Mouse (Mus musculus) midbrain, embryonic 16.5 days (tissue): ENCODE data around the gene Hacd2. TPM values are rescaled to one million over a fixed set of nuclear protein-coding genes. Genes with fewer than 3 reads are reported as not detected.

Experiments
- ATAC-seq: fragments of 200-750 bp; cut with Nextera tagmentation; 2 replicates; pipeline ENCODE4 v1.8.0; 2017; ENCODE audit warnings: moderate TSS enrichment
- H3K27ac ChIP-seq: fragments of 300-500 bp; sonication (generic); 2 replicates; pipeline ENCODE4 v1.5.1; 2014; ENCODE audit warnings: mild to moderate bottlenecking, low read length, mixed read lengths
- H3K27me3 ChIP-seq: fragments of 300-500 bp; sonication (generic); 2 replicates; pipeline ENCODE4 v1.6.1; 2014; ENCODE audit warnings: low read depth, low read length, mixed read lengths; ENCODE audit not compliant: control insufficient read depth, insufficient read depth
- H3K36me3 ChIP-seq: fragments of 300-500 bp; sonication (generic); 2 replicates; pipeline ENCODE4 v1.6.1; 2014; ENCODE audit warnings: mild to moderate bottlenecking, low read length, moderate library complexity, mixed read lengths; ENCODE audit not compliant: control insufficient read depth, insufficient read depth
- H3K4me1 ChIP-seq: fragments of 300-500 bp; sonication (generic); 2 replicates; pipeline ENCODE4 v1.6.1; 2014; ENCODE audit warnings: mild to moderate bottlenecking, low read length, mixed read lengths; ENCODE audit not compliant: control insufficient read depth, insufficient read depth
- H3K4me2 ChIP-seq: fragments of 300-500 bp; sonication (generic); 2 replicates; pipeline ENCODE4 v1.6.1; 2014; ENCODE audit warnings: mild to moderate bottlenecking, low read length, mixed read lengths
- H3K4me3 ChIP-seq: fragments of 300-500 bp; sonication (generic); 2 replicates; pipeline ENCODE4 v1.5.1; 2014; ENCODE audit warnings: low read depth, mild to moderate bottlenecking, low read length, moderate library complexity, mixed read lengths
- H3K9ac ChIP-seq: fragments of 300-500 bp; sonication (generic); 2 replicates; pipeline ENCODE4 v1.6.1; 2014; ENCODE audit warnings: low read depth, low read length, mixed read lengths
- H3K9me3 ChIP-seq: fragments of 300-500 bp; sonication (generic); replicated peaks from 2 replicates; pipeline ENCODE4 v1.6.1; 2014; ENCODE audit warnings: mild to moderate bottlenecking, low read length, mixed read lengths; ENCODE audit not compliant: control insufficient read depth, poor library complexity, severe bottlenecking
- WGBS: fragments of 180-500 bp; shearing (Covaris S2); extraction: QIAGEN DNeasy Blood & Tissue Kit; methylation state at CpG from one replicate; pipeline ENCODE4 v1.1.7; 2014; 5-methylcytosine and 5-hydroxymethylcytosine counted together
- polyA plus RNA-seq: library from polyadenylated mRNA; unstranded; fragments of >200 nt; fragmentation: Nextera tagmentation; extraction: Ambion mirVana; gene quantifications from 2 replicates; pipeline ENCODE4 v1.2.1, GENCODE M21; 2015

Hacd2 gene
- polyA plus RNA-seq, 1 experiment from 2014 or later: 44.0 TPM

DNA sequence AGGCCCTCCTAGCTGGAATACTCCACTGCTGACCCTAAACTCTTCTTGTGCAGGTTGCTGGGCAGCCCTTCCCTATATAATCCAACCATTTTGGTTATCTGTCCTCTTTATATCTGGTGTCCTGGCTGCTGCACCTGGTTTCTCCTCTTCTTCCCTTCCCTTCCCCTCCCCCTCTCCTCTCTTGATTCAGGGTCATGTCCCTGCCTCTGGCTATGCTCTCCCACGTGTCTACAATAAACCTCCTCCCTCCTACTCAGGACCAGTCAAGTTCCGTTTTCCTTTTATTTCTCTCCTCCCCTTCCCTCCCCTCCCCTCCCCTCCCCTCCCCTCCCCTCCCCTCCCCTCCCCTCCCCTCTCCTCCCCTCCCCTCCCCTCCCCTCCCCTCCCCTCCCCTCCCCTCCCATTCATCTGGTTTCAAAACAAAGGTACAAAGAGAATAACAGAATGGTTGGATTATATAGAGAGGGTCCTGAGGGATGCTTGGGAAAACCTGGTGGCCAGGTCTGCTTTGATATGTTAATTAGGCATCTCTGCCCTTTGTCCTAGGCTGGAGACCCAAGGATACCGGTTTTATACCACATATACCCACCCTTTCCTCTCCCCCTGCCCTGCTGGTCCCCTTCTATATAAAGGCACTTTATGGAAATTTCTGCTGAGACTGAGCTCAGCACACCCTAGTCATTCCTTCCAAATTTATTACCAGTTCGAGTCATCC is 16.3 kb downstream of the Hacd2 start:
- Histone ChIP-seq H3K4me3 (no peak overlapping the region), H3K36me3 (peaks cover 12% of the 10 kb centered on the region; the same call in 1 of the 2 replicates), H3K4me2 (no peak overlapping the region), H3K9me3 (no peaks in the 10 kb centered on the region), H3K4me1 (0 out of 2 replicates have a peak, but pooled peaks cover 2% of the 10 kb centered on the region), H3K9ac (no peak overlapping the region), H3K27ac (no peak overlapping the region), H3K27me3 (no peaks in the 10 kb centered on the region)
- WGBS: 19% methylated on average over 4 of the region's 4 CpGs
- no peak for ATAC-seq

DNA sequence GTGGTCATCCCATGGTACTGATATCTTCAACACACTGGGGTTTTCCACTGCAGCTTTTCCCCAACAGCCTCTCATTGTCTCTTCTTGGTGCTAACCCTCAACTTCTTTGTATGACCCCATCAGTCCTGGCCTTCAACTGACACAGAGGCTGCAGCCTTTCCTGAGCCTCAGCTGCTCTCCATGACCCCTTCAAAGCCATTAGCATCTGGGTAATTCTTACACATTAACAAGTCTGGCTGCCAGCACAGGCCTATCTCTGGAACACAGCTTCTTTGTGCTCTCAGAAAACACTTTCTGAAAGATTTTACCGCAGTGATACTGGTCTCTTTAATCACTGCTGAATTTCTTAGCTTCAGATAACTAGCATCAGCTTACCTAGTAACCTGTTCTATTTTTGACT is 17.9 kb downstream of the Hacd2 start:
- H3K36me3 ChIP-seq: peaks cover 12% of the 10 kb centered on the region; the same call in 1 of the 2 replicates
- H3K9ac ChIP-seq: no peak overlapping the region
- H3K4me2 ChIP-seq: no peak overlapping the region
- no peaks in the 10 kb centered on the region for H3K9me3 ChIP-seq
- H3K4me3 ChIP-seq: no peak overlapping the region
- WGBS: 76% methylated on average over 1 of the region's 1 CpGs
- no peak overlapping the region for H3K27ac ChIP-seq
- ATAC-seq: no peak
- 0 out of 2 replicates have a peak, but pooled peaks cover 2% of the 10 kb centered on the region for H3K4me1 ChIP-seq
- H3K27me3 ChIP-seq: no peaks in the 10 kb centered on the region

DNA sequence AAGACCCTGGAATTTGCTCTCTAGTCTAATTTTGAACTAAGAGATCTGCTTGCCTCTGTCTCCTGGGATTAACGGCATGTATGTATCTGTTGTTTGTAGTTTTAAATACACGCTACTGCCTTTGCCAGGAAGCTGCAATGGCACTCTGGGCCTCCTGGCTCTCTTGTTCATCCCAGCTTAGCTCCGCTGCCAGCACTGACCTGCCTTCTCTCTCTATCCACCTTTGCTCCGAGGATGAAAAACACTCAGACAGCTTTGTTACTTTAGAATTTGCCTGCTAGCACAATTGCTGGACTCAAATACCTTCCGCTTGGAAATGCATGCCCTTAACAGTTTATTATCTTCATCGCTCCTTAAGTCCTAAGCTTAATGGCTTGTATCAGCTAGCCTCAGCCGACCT is 18.8 kb downstream of the Hacd2 start:
- Histone ChIP-seq H3K9ac (no peak overlapping the region), H3K36me3 (peaks cover 12% of the 10 kb centered on the region; the same call in 1 of the 2 replicates), H3K9me3 (no peaks in the 10 kb centered on the region), H3K4me2 (no peak overlapping the region), H3K27ac (no peak overlapping the region), H3K4me1 (0 out of 2 replicates have a peak, but pooled peaks cover 2% of the 10 kb centered on the region), H3K4me3 (no peak overlapping the region), H3K27me3 (no peaks in the 10 kb centered on the region)
- WGBS: 87% methylated on average over 7 of the region's 7 CpGs
- no peak for ATAC-seq

DNA sequence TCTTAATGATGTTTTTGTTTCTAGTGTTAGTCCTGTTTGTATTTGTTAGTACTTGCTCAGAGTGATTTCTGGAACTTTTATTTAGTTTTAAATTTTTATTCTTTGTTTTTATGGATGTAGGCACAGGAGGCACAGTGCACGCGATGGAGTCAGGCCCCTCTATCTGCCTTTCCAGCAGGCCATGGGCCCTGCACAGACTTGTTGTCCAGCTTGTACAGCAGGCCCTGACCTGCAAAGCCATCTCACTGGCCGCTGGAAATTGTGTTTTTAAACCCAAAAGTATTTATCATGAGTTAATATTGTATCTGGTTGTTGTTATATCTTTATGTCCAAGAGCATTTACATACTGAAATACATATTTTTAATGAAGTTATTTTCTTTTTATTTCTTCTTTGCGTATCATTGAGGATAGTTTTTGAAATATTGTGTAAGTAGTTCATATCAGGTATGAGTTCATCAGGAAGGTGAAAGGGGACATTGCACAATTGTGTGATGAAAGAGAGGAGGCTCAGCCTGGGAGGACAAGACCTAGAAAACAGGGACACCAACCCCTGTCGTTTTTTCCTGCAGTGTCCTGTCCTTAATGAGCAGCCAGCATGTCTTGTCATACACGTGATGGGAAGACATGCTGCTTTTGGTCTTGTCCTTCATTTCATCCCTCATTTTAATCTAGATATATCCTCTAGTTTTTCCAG is 24.0 kb downstream of the Hacd2 start:
- no peak overlapping the region for H3K9ac ChIP-seq
- no peak overlapping the region for H3K4me2 ChIP-seq
- WGBS: 88% methylated on average over 6 of the region's 6 CpGs
- no peaks in the 10 kb centered on the region for H3K9me3 ChIP-seq
- H3K27me3 ChIP-seq: no peaks in the 10 kb centered on the region
- peaks cover 6% of the 10 kb centered on the region for H3K4me1 ChIP-seq
- no peak for ATAC-seq
- H3K4me3 ChIP-seq: no peak overlapping the region
- peaks cover 3% of the 10 kb centered on the region; the same call in 1 of the 2 replicates for H3K36me3 ChIP-seq
- no peak overlapping the region for H3K27ac ChIP-seq

DNA sequence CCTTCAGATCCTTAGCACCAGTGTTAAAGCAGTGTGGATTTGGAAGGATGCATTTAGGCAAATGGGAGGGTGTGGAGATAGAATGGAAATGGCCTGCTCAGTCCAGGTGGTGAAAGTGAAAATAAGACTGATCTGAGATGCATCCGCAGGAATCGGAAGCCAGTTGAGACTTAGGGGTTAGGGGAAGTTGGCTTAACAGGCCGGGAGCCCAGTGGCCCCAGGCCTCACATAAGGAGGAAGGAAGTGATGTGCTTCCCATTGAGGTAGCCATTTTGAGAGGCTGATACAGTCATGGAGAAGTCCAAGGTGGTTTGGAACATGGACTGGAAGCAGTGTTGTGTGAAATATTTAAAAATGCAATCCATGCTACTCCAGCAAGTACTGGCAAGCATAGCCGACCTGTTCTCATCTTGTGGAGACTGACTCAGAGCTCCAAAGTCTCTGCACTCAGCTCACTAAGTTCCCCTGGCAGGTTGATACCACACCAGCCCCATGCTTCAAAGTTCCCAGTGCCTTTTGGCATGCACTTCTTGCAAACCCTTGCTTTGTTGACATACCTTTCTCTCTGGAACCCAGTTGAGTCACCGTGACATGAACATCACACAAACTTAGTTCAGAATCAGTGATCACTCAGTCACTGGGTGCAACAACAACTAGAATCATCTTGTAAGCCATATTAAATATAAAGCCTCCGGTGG is 25.2 kb downstream of the Hacd2 start:
- Histone ChIP-seq H3K36me3 (peaks cover 2% of the 10 kb centered on the region; the same call in 1 of the 2 replicates), H3K9me3 (no peaks in the 10 kb centered on the region), H3K9ac (no peak overlapping the region), H3K27ac (no peak overlapping the region), H3K4me3 (no peak overlapping the region), H3K4me2 (no peak overlapping the region), H3K4me1 (peaks cover 6% of the 10 kb centered on the region), H3K27me3 (no peaks in the 10 kb centered on the region)
- WGBS: 88% methylated on average over 6 of the region's 6 CpGs
- ATAC-seq: no peak

DNA sequence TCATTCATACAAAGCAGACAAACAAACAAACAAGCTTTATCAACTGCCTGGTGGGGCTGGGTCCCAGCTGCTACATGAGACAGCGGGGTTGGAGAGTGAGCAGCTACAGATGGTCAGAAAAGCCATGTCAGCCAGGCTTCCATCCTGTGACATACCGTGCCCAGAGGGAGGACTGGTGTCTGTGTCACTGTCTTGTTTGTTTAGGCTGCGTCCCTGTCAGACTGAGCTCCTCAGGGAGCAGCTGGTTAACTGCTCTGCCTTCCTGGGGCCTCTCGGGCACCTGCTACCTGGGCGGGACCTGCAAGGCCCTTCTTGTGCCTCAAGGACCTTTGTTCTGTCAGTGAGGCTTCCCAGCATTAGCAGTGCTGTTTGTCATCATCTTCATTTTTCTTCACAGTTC is 28.8 kb downstream of the Hacd2 start:
- Histone ChIP-seq H3K9me3 (no peaks in the 10 kb centered on the region), H3K27ac (no peak overlapping the region), H3K4me3 (no peak overlapping the region), H3K36me3 (no peaks in the 10 kb centered on the region), H3K4me1 (peaks cover 6% of the 10 kb centered on the region), H3K4me2 (no peak overlapping the region), H3K9ac (no peak overlapping the region), H3K27me3 (no peaks in the 10 kb centered on the region)
- no peak for ATAC-seq
- WGBS: 41% methylated on average over 5 of the region's 5 CpGs

DNA sequence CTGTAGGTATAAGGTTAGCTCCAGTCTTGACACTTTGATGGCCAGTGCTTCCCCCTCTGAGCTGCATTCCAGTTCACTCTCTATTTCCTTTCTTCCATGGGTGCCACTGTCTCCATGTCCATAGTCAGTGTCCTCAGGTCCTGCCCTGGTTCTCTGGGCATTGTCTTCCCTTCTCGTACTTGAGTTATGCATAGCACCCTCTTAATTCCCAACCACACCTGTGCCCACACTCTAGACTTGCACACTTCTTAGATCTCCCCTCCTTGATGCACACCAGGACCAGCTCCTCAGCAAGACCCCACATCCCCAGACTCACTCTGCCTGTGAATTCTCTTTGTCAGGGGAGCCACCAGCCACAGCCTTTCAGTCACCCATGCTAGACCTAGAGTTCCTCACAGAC is 30.0 kb downstream of the Hacd2 start:
- H3K27ac ChIP-seq: no peak overlapping the region
- no peak for ATAC-seq
- 84% methylated on average over 1 of the region's 1 CpGs for WGBS
- no peak overlapping the region for H3K9ac ChIP-seq
- H3K4me1 ChIP-seq: peaks cover 6% of the 10 kb centered on the region
- no peak overlapping the region for H3K4me2 ChIP-seq
- H3K9me3 ChIP-seq: no peaks in the 10 kb centered on the region
- H3K36me3 ChIP-seq: no peaks in the 10 kb centered on the region
- H3K27me3 ChIP-seq: no peaks in the 10 kb centered on the region
- no peak overlapping the region for H3K4me3 ChIP-seq

DNA sequence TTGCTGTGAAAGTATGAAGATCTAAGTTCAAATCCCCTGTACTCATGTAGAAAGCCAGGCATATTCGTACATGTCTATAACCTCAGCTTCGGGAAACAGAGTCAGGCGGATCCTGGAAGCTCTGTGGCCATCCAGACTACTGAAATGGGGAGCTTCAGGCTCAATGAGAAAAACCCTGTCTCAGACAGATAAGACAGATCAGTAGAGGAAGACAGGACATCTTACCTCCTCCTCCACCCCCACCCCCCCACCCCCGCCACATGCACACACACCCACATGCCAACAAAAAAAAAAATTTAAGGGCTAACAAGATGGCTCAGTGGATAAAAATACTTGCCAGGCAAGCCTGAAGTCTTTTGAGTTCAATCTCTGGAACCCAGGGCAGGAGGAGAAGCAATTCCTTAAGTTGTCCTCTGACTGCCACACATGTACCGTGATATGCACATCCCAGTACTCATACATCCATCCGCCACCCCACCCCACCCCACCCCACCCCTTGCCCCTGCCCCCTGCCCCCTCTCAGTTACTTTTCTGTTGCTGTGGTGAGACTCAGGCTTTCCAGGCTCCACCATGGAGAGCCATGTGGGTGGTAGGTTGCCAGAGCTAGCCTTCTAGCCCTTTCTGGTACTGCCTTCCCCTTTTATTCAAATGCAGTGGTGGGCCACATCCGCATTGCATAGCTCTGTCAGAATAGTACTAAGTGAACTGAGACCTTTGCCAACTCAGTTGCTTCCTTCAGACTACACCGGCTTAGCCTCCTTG is 32.4 kb downstream of the Hacd2 start:
- Histone ChIP-seq H3K36me3 (no peaks in the 10 kb centered on the region), H3K4me2 (no peak overlapping the region), H3K4me1 (no peaks in the 10 kb centered on the region), H3K27me3 (no peaks in the 10 kb centered on the region), H3K27ac (no peak overlapping the region), H3K9ac (no peak overlapping the region), H3K9me3 (no peaks in the 10 kb centered on the region), H3K4me3 (no peak overlapping the region)
- 92% methylated on average over 8 of the region's 8 CpGs for WGBS
- no peak for ATAC-seq
